Mouse (Mus musculus) ES-E14 (cell line): Measurements from ENCODE around the gene Fam104a. TPM values are rescaled to one million over a fixed set of nuclear protein-coding genes. Genes with fewer than 3 reads are reported as not detected.

Experiments used
- DNase-seq: peaks from one replicate; pipeline ENCODE4 v3.0.0-alpha.2; 2013; ENCODE audit warnings: low read depth, low spot score
- H3K27ac ChIP-seq: 2 replicates; pipeline ENCODE4 v1.5.1; 2012; ENCODE audit warnings: low read depth, mild to moderate bottlenecking, low read length, moderate library complexity, mixed read lengths; ENCODE audit not compliant: poor library complexity, insufficient read depth, severe bottlenecking
- H3K36me3 ChIP-seq: 2 replicates; pipeline ENCODE4 v1.6.1; 2012; ENCODE audit warnings: mild to moderate bottlenecking, low read length, moderate library complexity, mixed read lengths; ENCODE audit not compliant: control insufficient read depth, poor library complexity, insufficient read depth, severe bottlenecking
- H3K4me1 ChIP-seq, 2 experiments: fragments of 150-350 bp in 1 of 2; sonication (generic) in 1 of 2; 2 replicates each; pipeline ENCODE4 v1.6.1; 2012; ENCODE audit warnings: low read length in 2 of 2, mild to moderate bottlenecking in 1 of 2, mixed read lengths in 1 of 2; ENCODE audit not compliant: control insufficient read depth in 2 of 2, insufficient read depth in 2 of 2, poor library complexity in 1 of 2
- H3K4me3 ChIP-seq, 2 experiments: fragments of 150-350 bp in 1 of 2; sonication (generic) in 1 of 2; 2 replicates each; pipeline ENCODE4 v1.5.1; 2012; ENCODE audit warnings: low read length in 2 of 2, low read depth in 1 of 2, mild to moderate bottlenecking in 1 of 2, mixed read lengths in 1 of 2; ENCODE audit not compliant: insufficient read depth in 1 of 2, poor library complexity in 1 of 2, severe bottlenecking in 1 of 2
- H3K9ac ChIP-seq: 2 replicates; pipeline ENCODE4 v1.6.1; 2012; ENCODE audit warnings: low read depth, mild to moderate bottlenecking, low read length, mixed read lengths; ENCODE audit not compliant: poor library complexity, insufficient read depth, severe bottlenecking
- H3K9me3 ChIP-seq: fragments of 150-350 bp; sonication (generic); 2 replicates; pipeline ENCODE4 v1.6.1; 2012; ENCODE audit warnings: low read depth, mild to moderate bottlenecking, low read length; ENCODE audit not compliant: control insufficient read depth, insufficient read depth
- CHD2 ChIP-seq: IDR thresholded peaks from 2 replicates; pipeline ENCODE4 v1.6.1; 2014; ENCODE audit warnings: mild to moderate bottlenecking, low read depth, low read length, inconsistent platforms
- HCFC1 ChIP-seq: IDR thresholded peaks from 2 replicates; pipeline ENCODE4 v1.6.1; 2012; ENCODE audit warnings: low read length, inconsistent platforms, borderline replicate concordance; ENCODE audit not compliant: insufficient read depth
- MAFK ChIP-seq: IDR thresholded peaks from 2 replicates; pipeline ENCODE4 v1.6.1; 2014; ENCODE audit warnings: mild to moderate bottlenecking, low read depth, low read length, inconsistent platforms; ENCODE audit not compliant: insufficient read depth
- ZC3H11A ChIP-seq: IDR thresholded peaks from 2 replicates; pipeline ENCODE4 v1.6.1; 2012; ENCODE audit warnings: low read depth, mild to moderate bottlenecking, inconsistent platforms, low read length, borderline replicate concordance
- ZNF384 ChIP-seq: IDR thresholded peaks from 2 replicates; pipeline ENCODE4 v1.6.1; 2012; ENCODE audit warnings: low read depth, low read length, inconsistent platforms
- in situ Hi-C, 2 experiments: fragments of 600-800 bp; cut with MboI; formaldehyde crosslinking; loops; one replicate each; pipeline ENCODE4 v1.15.1; 2025; ENCODE audit warnings: low sequenced_read_pairs in 2 of 2, inconsistent platforms in 1 of 2; ENCODE audit not compliant: unreplicated experiment in 2 of 2
- total RNA-seq: library from RNA; depleted of rRNA; stranded (reverse); fragments of 300-350 nt; gene quantifications from 2 replicates; pipeline ENCODE4 v1.2.3, GENCODE M21; 2012

Fam104a gene
- total RNA-seq, 1 experiment, result 18.0 TPM

DNA sequence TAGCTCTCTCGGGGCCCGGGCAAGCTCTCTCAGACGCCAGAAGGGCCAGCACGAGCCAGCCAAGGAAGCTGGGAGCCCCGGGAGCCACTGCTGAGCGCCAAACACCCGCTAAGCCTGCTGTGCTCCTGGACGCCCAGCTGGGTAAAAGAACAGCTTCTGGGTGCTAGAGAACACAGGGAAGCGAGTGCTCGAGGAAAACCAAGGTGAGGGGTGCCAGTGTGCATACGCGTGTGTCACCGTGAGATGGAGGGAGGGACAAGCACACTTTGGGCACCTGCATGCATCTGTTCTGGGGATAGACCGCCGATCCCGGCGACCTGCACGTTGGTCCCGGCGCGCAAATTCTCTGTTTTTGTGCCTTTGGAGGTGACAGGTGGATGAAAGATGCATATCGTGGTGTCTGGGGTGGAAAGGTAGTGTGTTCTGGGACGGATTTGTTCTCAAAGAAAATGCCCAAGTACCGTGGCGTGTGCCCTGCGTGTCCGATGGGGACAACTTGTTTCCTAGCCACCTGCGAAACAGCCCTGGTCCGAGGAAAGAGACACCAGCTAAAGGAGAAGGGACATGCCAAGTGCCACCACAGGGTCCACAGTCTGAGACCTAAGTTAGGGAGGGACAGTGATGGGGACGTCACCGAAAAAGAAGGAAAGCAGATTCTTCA is 64.4 kb downstream of the Fam104a start:
- no peak for DNase-seq
- Histone ChIP-seq H3K4me3 (peak overlapping the region; percentile 59 to 61), H3K9me3 (no peaks in the 10 kb centered on the region), H3K27ac (no peak overlapping the region), H3K4me1 (peaks cover 0 to 14% of the 10 kb centered on the region in 2 experiments; a peak in 2 of 4 replicates), H3K9ac (peak overlapping the region; percentile 56; the same call in 1 of the 2 replicates), H3K36me3 (no peaks in the 10 kb centered on the region)
- in situ Hi-C loops, result loop anchor here (10.0 kb wide), 2 partner anchors 125 to 325 kb away; no protein-coding TSS in a partner anchor
- TF ChIP-seq ZNF384 (no peak), HCFC1 (no peak), ZC3H11A (no peak), MAFK (no peak), CHD2 (no peak)

DNA sequence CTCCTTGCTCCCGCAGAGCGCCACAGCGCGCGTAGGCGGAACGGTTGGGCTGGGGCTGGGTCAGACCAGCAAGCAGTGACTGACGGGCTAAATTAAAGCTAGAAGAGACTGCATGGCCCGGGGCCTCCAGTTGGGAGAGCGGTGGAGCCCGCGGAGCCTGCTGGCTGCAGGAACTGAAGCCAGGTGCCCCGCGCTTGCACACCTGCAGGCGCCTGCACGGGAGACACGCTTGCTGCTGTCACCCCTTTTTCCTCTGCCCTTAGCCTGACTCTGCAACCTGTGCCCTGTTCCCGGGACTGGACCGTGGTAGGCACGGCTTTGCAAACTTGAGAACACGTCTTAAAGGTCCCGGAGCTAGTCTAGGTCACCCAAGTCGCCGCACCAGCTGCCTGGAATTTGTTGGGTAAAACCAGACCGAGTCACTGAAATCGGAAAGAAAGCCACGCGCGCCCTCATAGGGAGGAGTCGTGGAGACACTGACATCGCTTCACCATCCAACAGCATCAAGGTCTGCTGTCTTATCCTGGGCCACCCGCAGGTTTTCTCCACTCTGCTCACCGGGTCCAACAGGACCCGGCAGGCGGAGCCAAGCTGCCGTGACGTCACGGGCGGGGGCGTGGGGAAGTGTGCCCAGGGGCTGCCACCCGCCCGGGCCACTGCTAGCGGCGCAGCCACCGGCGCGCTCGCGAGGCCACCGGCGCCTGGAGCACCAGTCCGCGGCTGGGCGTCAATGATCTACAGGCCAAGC is 65.1 kb downstream of the Fam104a start, which contains the start of gene Sstr2:
Gene Sstr2, plus strand, starts transcription at position 671 of the 748 bp plus-strand sequence.
- peak; percentile 54 for DNase-seq
- H3K4me1 ChIP-seq, result peaks cover 0 to 14% of the 10 kb centered on the region in 2 experiments; a peak in 2 of 4 replicates
- in situ Hi-C loops, result loop anchor here in 1 of 2 experiments (10.0 kb wide), 1 partner anchor 124 kb away; no protein-coding TSS in a partner anchor
- H3K27ac ChIP-seq, result no peak within 1 kb of the TSS
- no peak for TF ChIP-seq ZNF384
- TF ChIP-seq HCFC1, result no peak
- no peak for TF ChIP-seq MAFK
- TF ChIP-seq ZC3H11A, result no peak
- TF ChIP-seq CHD2, result no peak
- H3K9ac ChIP-seq, result peak within 1 kb of the TSS; percentile 56; the same call in 1 of the 2 replicates
- no peaks in the 10 kb centered on the region for H3K9me3 ChIP-seq
- H3K4me3 ChIP-seq, result peak within 1 kb of the TSS; percentile 59 to 61
- H3K36me3 ChIP-seq, result no peaks in the 10 kb centered on the region

DNA sequence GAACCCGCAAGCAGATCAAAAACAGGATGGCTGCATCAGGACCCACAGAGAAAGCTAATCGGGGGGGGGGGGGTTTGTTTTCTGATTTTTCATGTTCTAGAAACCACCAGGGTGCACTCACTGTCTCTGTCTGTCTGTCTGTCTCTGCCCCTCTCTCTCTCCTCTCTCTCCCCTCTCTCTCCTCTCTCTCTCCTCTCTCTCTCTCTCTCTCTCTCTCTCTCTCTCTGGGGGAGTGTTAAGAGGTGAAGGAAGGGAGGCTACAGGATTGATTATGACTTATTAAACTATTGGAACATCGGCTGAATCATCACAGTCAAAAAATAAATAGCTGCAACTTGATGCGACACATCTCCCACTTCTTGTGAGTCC is 65.7 kb downstream of the Fam104a start:
- in situ Hi-C loops, result loop anchor here in 1 of 2 experiments (10.0 kb wide), 1 partner anchor 123 kb away; no protein-coding TSS in a partner anchor
- Histone ChIP-seq H3K36me3 (no peaks in the 10 kb centered on the region), H3K4me3 (peak overlapping the region; percentile 59 to 61; a peak in 2 of 4 replicates), H3K9me3 (no peaks in the 10 kb centered on the region), H3K27ac (no peak overlapping the region), H3K9ac (no peak overlapping the region), H3K4me1 (peaks cover 0 to 18% of the 10 kb centered on the region in 2 experiments; a peak in 2 of 4 replicates)
- TF ChIP-seq MAFK, result no peak
- no peak for TF ChIP-seq HCFC1
- no peak for TF ChIP-seq ZNF384
- no peak for TF ChIP-seq CHD2
- TF ChIP-seq ZC3H11A, result no peak
- no peak for DNase-seq

DNA sequence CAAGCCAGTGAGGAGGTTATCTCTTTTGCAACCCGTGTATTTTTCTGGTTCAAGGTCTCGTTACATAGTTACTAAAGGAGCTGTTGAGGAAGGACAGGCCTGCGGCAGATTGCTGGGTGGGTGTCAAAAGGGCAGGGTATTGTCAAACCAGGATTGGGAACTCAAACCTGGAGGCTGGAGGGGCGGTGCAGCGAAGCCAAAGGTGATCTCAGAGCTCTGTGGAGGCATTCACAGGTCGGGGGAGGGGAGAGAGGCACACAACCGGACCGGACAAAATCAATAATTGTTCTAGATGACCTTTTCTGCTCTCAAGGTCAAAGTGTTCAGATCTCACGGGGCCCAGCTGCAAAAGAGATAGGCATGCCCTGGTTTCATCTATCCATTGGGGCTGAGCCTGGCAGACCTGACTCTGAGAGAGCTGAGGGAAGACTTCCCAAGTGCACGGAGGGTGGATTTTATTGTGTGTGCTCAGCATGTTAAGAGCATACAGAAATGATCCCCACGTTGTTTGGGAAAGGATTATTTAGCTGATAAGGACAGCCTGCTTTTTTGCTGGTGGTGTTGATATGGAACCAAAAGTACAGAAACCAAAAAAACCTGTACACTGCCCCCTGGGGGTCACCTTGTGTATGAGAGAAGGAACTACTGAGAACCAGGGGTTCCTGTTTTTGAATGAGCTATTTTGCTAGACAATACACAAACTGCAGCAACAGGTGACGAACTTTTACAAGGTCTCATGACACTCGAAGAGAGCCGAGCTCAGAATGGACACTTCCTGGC is 66.6 kb downstream of the Fam104a start:
- Histone ChIP-seq H3K9ac (no peak overlapping the region), H3K36me3 (no peaks in the 10 kb centered on the region), H3K9me3 (no peaks in the 10 kb centered on the region), H3K4me1 (peaks cover 0 to 18% of the 10 kb centered on the region in 2 experiments; a peak in 2 of 4 replicates), H3K4me3 (no peak overlapping the region), H3K27ac (0 out of 2 replicates have a peak overlapping the region, but pooled peaks have one; percentile 12)
- TF ChIP-seq CHD2 (no peak), HCFC1 (no peak), ZNF384 (no peak), ZC3H11A (no peak), MAFK (no peak)
- peak; percentile 83 for DNase-seq
- in situ Hi-C loops, result loop anchor here in 1 of 2 experiments (10.0 kb wide), 1 partner anchor 123 kb away; no protein-coding TSS in a partner anchor
